Mouse (Mus musculus) erythroblast, embryonic 14.5 days (primary cell): ENCODE measurements around the gene Sptssb.

Experiments
- GATA1 ChIP-seq: IDR thresholded peaks from 2 replicates; pipeline ENCODE4 v1.6.1; 2012; ENCODE audit warnings: low read length, inconsistent platforms, mixed read lengths
- TAL1 ChIP-seq: IDR thresholded peaks from 3 replicates; pipeline ENCODE4 v1.6.1; 2012; ENCODE audit warnings: low read length, inconsistent platforms, mixed read lengths

GRCm38 (mm10) chr3:69829532-69829931 lies 30.2 kb downstream of the Sptssb start:
- TF ChIP-seq GATA1 (no peak), TAL1 (no peak)
